In the genomic region with DNA sequence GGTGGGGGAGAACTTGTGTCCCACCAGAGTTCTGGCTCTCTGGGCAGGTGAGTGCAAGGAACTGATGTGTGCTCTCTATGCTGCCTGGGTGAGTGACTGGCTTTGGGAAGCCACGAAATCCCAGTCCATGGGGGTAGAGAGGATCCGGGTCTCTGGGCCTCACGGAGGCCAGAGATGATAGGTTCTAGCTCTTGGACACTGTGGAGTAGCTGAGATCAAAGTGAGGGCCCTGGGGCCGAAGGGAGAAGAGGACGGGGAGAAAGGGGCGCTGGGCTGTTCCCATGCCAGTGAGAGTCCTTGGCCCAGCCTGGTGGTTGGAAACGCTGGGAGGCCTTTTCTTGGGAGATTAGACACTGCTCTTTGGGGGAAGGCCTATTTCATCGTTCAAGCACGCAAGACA, we compare ENCODE assay signal across 17 mouse cellular contexts.
"Had no signal": no experiment of that assay in that cellular context is flagged by ENCODE, and none has a peak within 500 bp of the region (broad histone marks: within the 10 kb centered on the region; RNA-seq: fewer than 3 reads in every experiment).

No protein-coding gene starts in this region.

- H3K9me3 ChIP-seq: neural tube, embryonic 12.5 days; neural tube, embryonic 13.5 days; neural tube, embryonic 15.5 days; stomach, embryonic 15.5 days had no signal

- DNase-seq: retina, postnatal 1 day; right cerebral cortex, adult 18-20 months; right cerebral cortex, postnatal 14 days; right cerebral cortex, postnatal 25 days; right cerebral cortex, postnatal 4 days; spleen, adult 18-20 months; thymus, adult 18-20 months; thymus, adult 2 months; thymus, postnatal 14 days; thymus, postnatal 25 days; thymus, postnatal 36 days; thymus, postnatal 4 days had no signal

- H3K4me1 ChIP-seq: neural tube, embryonic 12.5 days; neural tube, embryonic 13.5 days; neural tube, embryonic 15.5 days; stomach, embryonic 15.5 days had no signal

- H3K27ac ChIP-seq: neural tube, embryonic 12.5 days; neural tube, embryonic 13.5 days; neural tube, embryonic 15.5 days; stomach, embryonic 15.5 days; stomach, postnatal 0 days had no signal

- H3K4me3 ChIP-seq: neural tube, embryonic 12.5 days; neural tube, embryonic 13.5 days; neural tube, embryonic 15.5 days; stomach, embryonic 15.5 days had no signal

- H3K27me3 ChIP-seq: neural tube, embryonic 12.5 days; neural tube, embryonic 13.5 days; neural tube, embryonic 15.5 days; stomach, embryonic 15.5 days had no signal
